In genomic region chr1:178336777-178337481, GRCm38 (mm10) we compare ENCODE assay signal across 8 mouse cellular contexts. TPM values are rescaled to one million over a fixed set of nuclear protein-coding genes. Genes with fewer than 3 reads are reported as not detected.
DNase-seq lines count a peak whose midpoint lies in the region; ATAC-seq and TF ChIP-seq lines count a peak whose summit lies in the region.

No protein-coding gene starts in this region.

- H3K9ac ChIP-seq in ES-Bruce4 (ENCODE audit: low read depth, poor library complexity, severe bottlenecking): peak overlapping the region; percentile 98
- peak overlapping the region; percentile 98 for H3K9ac ChIP-seq in hindbrain, embryonic 16.5 days (ENCODE audit: low read depth, low read length)
- H3K9ac ChIP-seq in neural tube, embryonic 14.5 days (replicated peaks; ENCODE audit: low read depth, low read length): peak overlapping the region; percentile 99

- TF ChIP-seq POLR2A in ES-Bruce4 (IDR thresholded peaks at IDR 0.05; ENCODE audit: insufficient read depth, low read length): no peak
- TF ChIP-seq POLR2A in lung, adult 2 months (IDR thresholded peaks at IDR 0.05; ENCODE audit: borderline replicate concordance, extremely low read depth, low read depth, low read length): 0 out of 2 replicates have a peak, but pooled peaks have one; percentile 39

- DNase-seq in gastrocnemius, adult 18-20 months (ENCODE audit: low spot score): peak; percentile 43
- no peak for DNase-seq in gastrocnemius, postnatal 25 days
- peak; percentile 53 for DNase-seq in lung, adult 2 months
- DNase-seq in thymus, postnatal 25 days: peak; percentile 61

- no peaks in the 10 kb centered on the region for H3K4me1 ChIP-seq in ES-Bruce4 (ENCODE audit: control insufficient read depth, insufficient read depth, low read length)
- H3K4me1 ChIP-seq in hindbrain, embryonic 16.5 days (ENCODE audit: control insufficient read depth, insufficient read depth, low read depth, low read length): peaks cover 23% of the 10 kb centered on the region
- peaks cover 10% of the 10 kb centered on the region for H3K4me1 ChIP-seq in lung, adult 2 months (ENCODE audit: control insufficient read depth, insufficient read depth, low read length)
- peaks cover 14% of the 10 kb centered on the region for H3K4me1 ChIP-seq in neural tube, embryonic 14.5 days (ENCODE audit: control insufficient read depth, insufficient read depth, low read length)

- H3K4me2 ChIP-seq in hindbrain, embryonic 16.5 days (ENCODE audit: low read length): peak overlapping the region; percentile 13
- peak overlapping the region; percentile 81 for H3K4me2 ChIP-seq in neural tube, embryonic 14.5 days (ENCODE audit: low read depth, low read length)

- TF ChIP-seq CTCF in ES-Bruce4 (IDR thresholded peaks at IDR 0.05; ENCODE audit: low read depth, low read length): no peak
- no peak for TF ChIP-seq CTCF in lung, adult 2 months (IDR thresholded peaks at IDR 0.05; ENCODE audit: insufficient read depth, low read length)

- no peak for TF ChIP-seq EP300 in ES-Bruce4 (IDR thresholded peaks at IDR 0.05; ENCODE audit: insufficient read depth, low read depth, low read length)

- peak overlapping the region; percentile 87 for H3K4me3 ChIP-seq in ES-Bruce4 (ENCODE audit: low read depth, low read length)
- H3K4me3 ChIP-seq in hindbrain, embryonic 16.5 days (ENCODE audit: low read length): peak overlapping the region; percentile 99
- H3K4me3 ChIP-seq in lung, adult 2 months (replicated peaks; ENCODE audit: extremely low read depth, low read depth, low read length): peak overlapping the region; percentile 93
- peak overlapping the region; percentile 99 for H3K4me3 ChIP-seq in neural tube, embryonic 14.5 days (ENCODE audit: low read depth, low read length)

- ATAC-seq in erythroblast, adult 5-6 weeks (replicated peaks; ENCODE audit: low FRiP score, poor library complexity, severe bottlenecking): peak; percentile 44; the same call in 1 of the 2 replicates
- peak; percentile 68 for ATAC-seq in hindbrain, embryonic 16.5 days
- peak; percentile 66 for ATAC-seq in neural tube, embryonic 14.5 days (ENCODE audit: low read depth)

- under 1% methylated on average over 74 of the region's 89 CpGs for WGBS in hindbrain, embryonic 16.5 days
- 1% methylated on average over 85 of the region's 89 CpGs for WGBS in lung, adult 2 months
- WGBS in neural tube, embryonic 14.5 days: under 1% methylated on average over 51 of the region's 89 CpGs

- H3K36me3 ChIP-seq in ES-Bruce4 (ENCODE audit: control insufficient read depth, insufficient read depth, low read length, poor library complexity, severe bottlenecking): peaks cover 46% of the 10 kb centered on the region
- H3K36me3 ChIP-seq in hindbrain, embryonic 16.5 days (ENCODE audit: control insufficient read depth, insufficient read depth, low read length): peaks cover 10% of the 10 kb centered on the region
- peaks cover 25% of the 10 kb centered on the region for H3K36me3 ChIP-seq in neural tube, embryonic 14.5 days (ENCODE audit: control insufficient read depth, insufficient read depth, low read length)

- H3K9me3 ChIP-seq in ES-Bruce4 (replicated peaks; ENCODE audit: control insufficient read depth, insufficient read depth, low read length, poor library complexity, severe bottlenecking): no peaks in the 10 kb centered on the region
- H3K9me3 ChIP-seq in hindbrain, embryonic 16.5 days (ENCODE audit: control insufficient read depth, low read length): no peaks in the 10 kb centered on the region
- H3K9me3 ChIP-seq in neural tube, embryonic 14.5 days (ENCODE audit: control insufficient read depth, low read length): no peaks in the 10 kb centered on the region

- no peaks in the 10 kb centered on the region for H3K27me3 ChIP-seq in ES-Bruce4 (ENCODE audit: control insufficient read depth, insufficient read depth, low read length, poor library complexity, severe bottlenecking)
- no peaks in the 10 kb centered on the region for H3K27me3 ChIP-seq in hindbrain, embryonic 16.5 days (replicated peaks; ENCODE audit: control insufficient read depth, insufficient read depth, low read length)
- no peaks in the 10 kb centered on the region for H3K27me3 ChIP-seq in neural tube, embryonic 14.5 days (ENCODE audit: control insufficient read depth, insufficient read depth, low read length)

- H3K27ac ChIP-seq in ES-Bruce4 (ENCODE audit: insufficient read depth, low read length): peak overlapping the region; percentile 90
- H3K27ac ChIP-seq in hindbrain, embryonic 16.5 days (ENCODE audit: low read depth, low read length): peak overlapping the region; percentile 99
- H3K27ac ChIP-seq in neural tube, embryonic 14.5 days (ENCODE audit: low read depth, low read length): peak overlapping the region; percentile 99

RNA-seq across cellular contexts. Expression of gene Hnrnpu, which starts 0.7 kb away (rescaled TPM):
- 100 to 1,000 TPM; 101 to 152 TPM for total RNA-seq in gastrocnemius, adult 18-20 months (2021)
- total RNA-seq in gastrocnemius, postnatal 25 days (2021): 100 to 1,000 TPM; 105 to 116 TPM
- 1,120 and 1,155 TPM in 2 replicates for polyA plus RNA-seq in ES-Bruce4 (2011; ENCODE audit: insufficient read depth, insufficient read length, low read depth, missing spikeins)
- 125 and 168 TPM in 2 replicates for total RNA-seq in erythroblast, adult 5-6 weeks (2015; ENCODE audit: low replicate concordance)
- total RNA-seq in erythroblast, adult 5-6 weeks (2017; ENCODE audit: low replicate concordance): 167 and 210 TPM in 2 replicates
- 162 and 180 TPM in 2 replicates for polyA plus RNA-seq in hindbrain, embryonic 16.5 days (2015; fragmentation: Nextera tagmentation; extraction: Ambion mirVana)
- 48.3 and 65.0 TPM in 2 replicates for polyA plus RNA-seq in lung, adult 2 months (2012; rRNA removed)
- polyA plus RNA-seq in neural tube, embryonic 14.5 days (2014; fragmentation: Nextera tagmentation; extraction: Ambion mirVana): 267 and 325 TPM in 2 replicates

RNA-seq across cellular contexts. Expression of gene Cox20, which starts 18.0 kb away (rescaled TPM):
- 10 to 100 TPM; 43.1 to 45.2 TPM for total RNA-seq in gastrocnemius, adult 18-20 months (2021)
- total RNA-seq in gastrocnemius, postnatal 25 days (2021): 10 to 100 TPM; 30.1 to 32.9 TPM
- polyA plus RNA-seq in ES-Bruce4 (2011; ENCODE audit: insufficient read depth, insufficient read length, low read depth, missing spikeins): 26.5 and 27.7 TPM in 2 replicates
- 53.6 and 94.9 TPM in 2 replicates for total RNA-seq in erythroblast, adult 5-6 weeks (2015; ENCODE audit: low replicate concordance)
- total RNA-seq in erythroblast, adult 5-6 weeks (2017; ENCODE audit: low replicate concordance): 54.2 and 68.2 TPM in 2 replicates
- 91.0 and 97.8 TPM in 2 replicates for polyA plus RNA-seq in hindbrain, embryonic 16.5 days (2015; fragmentation: Nextera tagmentation; extraction: Ambion mirVana)
- polyA plus RNA-seq in lung, adult 2 months (2012; rRNA removed): 7.3 and 12.4 TPM in 2 replicates
- polyA plus RNA-seq in neural tube, embryonic 14.5 days (2014; fragmentation: Nextera tagmentation; extraction: Ambion mirVana): 105 and 107 TPM in 2 replicates
